Mouse (Mus musculus) thymus, postnatal 4 days (tissue): ENCODE data around the gene 5031439G07Rik.
"Not testable (repeated sequence)": the region's sequence is repeated elsewhere in the genome, so short reads cannot be mapped to it uniquely, and the experiment has no call there.

Experiments
- DNase-seq: peaks from one replicate; pipeline ENCODE4 v3.0.0; 2021

5031439G07Rik gene

GRCm38 (mm10) chr15:84987874-84988825, at the start of gene 5031439G07Rik:
Gene 5031439G07Rik, minus strand, starts transcription at chr15:84988551.
- peak; percentile 93 for DNase-seq

GRCm38 (mm10) chr15:85037343-85037690, 49.0 kb upstream of the 5031439G07Rik start:
- no peak for DNase-seq

- peak; percentile 98 for DNase-seq
These were observed 48.4 kb upstream of the 5031439G07Rik start for GRCm38 (mm10) chr15:85036566-85037342.

GRCm38 (mm10) chr15:85033916-85034315, 45.6 kb upstream of the 5031439G07Rik start:
- DNase-seq: not testable (repeated sequence)

- no peak for DNase-seq
These were observed 43.5 kb upstream of the 5031439G07Rik start for GRCm38 (mm10) chr15:85031866-85032265.

GRCm38 (mm10) chr15:85030643-85031042, 42.3 kb upstream of the 5031439G07Rik start:
- not testable (repeated sequence) for DNase-seq

GRCm38 (mm10) chr15:85028648-85029047, 40.3 kb upstream of the 5031439G07Rik start, which contains the start of gene Fam118a:
Gene Fam118a, plus strand, starts transcription at chr15:85028948.
- DNase-seq: not testable (repeated sequence)

GRCm38 (mm10) chr15:85027740-85028139, 39.4 kb upstream of the 5031439G07Rik start:
- DNase-seq: no peak

GRCm38 (mm10) chr15:85026197-85026596, 37.8 kb upstream of the 5031439G07Rik start:
- DNase-seq: no peak

GRCm38 (mm10) chr15:85022211-85022610, 33.9 kb upstream of the 5031439G07Rik start:
- DNase-seq: no peak

- peak; percentile 68 for DNase-seq
These were observed 28.8 kb upstream of the 5031439G07Rik start, which contains the start of gene Upk3a for GRCm38 (mm10) chr15:85016951-85017664. Gene Upk3a, plus strand, starts transcription at chr15:85017141.

- DNase-seq: no peak
These were observed 27.4 kb upstream of the 5031439G07Rik start for GRCm38 (mm10) chr15:85015771-85016170.

- DNase-seq: no peak
These were observed 24.3 kb upstream of the 5031439G07Rik start for GRCm38 (mm10) chr15:85012662-85013054.

GRCm38 (mm10) chr15:85011895-85012661, 23.7 kb upstream of the 5031439G07Rik start:
- DNase-seq: peak; percentile 34

GRCm38 (mm10) chr15:85009666-85010065, 21.3 kb upstream of the 5031439G07Rik start:
- DNase-seq: no peak

- DNase-seq: peak; percentile 93
These were observed 12.9 kb upstream of the 5031439G07Rik start for GRCm38 (mm10) chr15:85000984-85001982.

- no peak for DNase-seq
These were observed 11.6 kb upstream of the 5031439G07Rik start for GRCm38 (mm10) chr15:84999911-85000310.

- no peak for DNase-seq
These were observed 9.6 kb upstream of the 5031439G07Rik start for GRCm38 (mm10) chr15:84997768-84998454.

GRCm38 (mm10) chr15:84995967-84996366, 7.6 kb upstream of the 5031439G07Rik start:
- peak; percentile 81 for DNase-seq

- DNase-seq: no peak
These were observed 6.7 kb upstream of the 5031439G07Rik start for GRCm38 (mm10) chr15:84995041-84995440.
